ENCODE assay signal across 10 mouse cellular contexts in genomic region chr9:53665428-53665827, GRCm38 (mm10). TPM values are rescaled to one million over a fixed set of nuclear protein-coding genes. Genes with fewer than 3 reads are reported as not detected.
DNase-seq lines count a peak whose midpoint lies in the region; ATAC-seq lines count a peak whose summit lies in the region.
"Had no signal": no experiment of that assay in that cellular context is flagged by ENCODE, and none has a peak within 500 bp of the region (broad histone marks: within the 10 kb centered on the region; RNA-seq: fewer than 3 reads in every experiment).

No protein-coding gene starts in this region.

- no peak overlapping the region for H3K4me3 ChIP-seq in heart, embryonic 11.5 days (ENCODE audit: low read depth, low read length)
- 0 out of 2 replicates have a peak overlapping the region, but pooled peaks have one; percentile 9 for H3K4me3 ChIP-seq in hindbrain, embryonic 10.5 days
- H3K4me3 ChIP-seq in liver, embryonic 15.5 days (replicated peaks): peak overlapping the region; percentile 94; the same call in 1 of the 2 replicates

- no peaks in the 10 kb centered on the region for H3K9me3 ChIP-seq in heart, embryonic 11.5 days (replicated peaks; ENCODE audit: control insufficient read depth, low read length)
- H3K9me3 ChIP-seq in hindbrain, embryonic 10.5 days: no peaks in the 10 kb centered on the region
- no peaks in the 10 kb centered on the region for H3K9me3 ChIP-seq in liver, embryonic 15.5 days (replicated peaks)
- H3K9me3 ChIP-seq: heart, embryonic 12.5 days had no signal

- H3K36me3 ChIP-seq in heart, embryonic 11.5 days (ENCODE audit: control insufficient read depth, insufficient read depth, low read length): no peaks in the 10 kb centered on the region
- peaks cover 11% of the 10 kb centered on the region for H3K36me3 ChIP-seq in hindbrain, embryonic 10.5 days
- 0 out of 2 replicates have a peak, but pooled peaks cover 3% of the 10 kb centered on the region for H3K36me3 ChIP-seq in liver, embryonic 15.5 days (replicated peaks)
- H3K36me3 ChIP-seq: heart, embryonic 12.5 days had no signal

- intact Hi-C loops in heart, postnatal 10 days (cut with DNase I): loop anchor here (10.0 kb wide), 1 partner anchor 421 kb away; the partner anchor contains the start of gene Ddx10
- intact Hi-C loops in left cerebral cortex, postnatal 36 days (cut with DNase I): loop anchor here (5.0 kb wide), 2 partner anchors 162 to 418 kb away; partner anchors contain the start of gene Ddx10

- no peak overlapping the region for H3K9ac ChIP-seq in heart, embryonic 11.5 days (ENCODE audit: low read depth, low read length)
- H3K9ac ChIP-seq in liver, embryonic 15.5 days: no peak overlapping the region

- no peak for DNase-seq in heart, postnatal 10 days
- DNase-seq in A20 (ENCODE audit: low read depth, low spot score): peak; percentile 19
- no peak for DNase-seq in hindbrain, embryonic 10.5 days (ENCODE audit: low spot score)
- DNase-seq in frontal cortex, postnatal 25 days (ENCODE audit: low spot score in 2 of 2): no peak
- no peak for DNase-seq in left cerebral cortex, postnatal 36 days (ENCODE audit: low spot score in 2 of 2)
- DNase-seq in spleen, postnatal 36 days (ENCODE audit: low spot score in 2 of 2): no peak

- ATAC-seq in heart, embryonic 11.5 days (replicated peaks; ENCODE audit: insufficient number of reproducible peaks, low FRiP score, low TSS enrichment): no peak
- no peak for ATAC-seq in liver, embryonic 15.5 days (ENCODE audit: insufficient read depth)
- ATAC-seq: Patski had no signal

- peak overlapping the region; percentile 91; the same call in 1 of the 2 replicates for H3K4me2 ChIP-seq in heart, embryonic 11.5 days
- H3K4me2 ChIP-seq in liver, embryonic 15.5 days: peak overlapping the region; percentile 92; the same call in 1 of the 2 replicates

- H3K27ac ChIP-seq in heart, embryonic 11.5 days (ENCODE audit: low read depth, low read length): no peak overlapping the region
- H3K27ac ChIP-seq in hindbrain, embryonic 10.5 days: no peak overlapping the region
- H3K27ac ChIP-seq in liver, embryonic 15.5 days (replicated peaks): no peak overlapping the region

- H3K4me1 ChIP-seq in heart, embryonic 11.5 days (ENCODE audit: control insufficient read depth, insufficient read depth, low read length): peaks cover 13% of the 10 kb centered on the region; the same call in 1 of the 2 replicates
- peaks cover 21% of the 10 kb centered on the region for H3K4me1 ChIP-seq in hindbrain, embryonic 10.5 days (replicated peaks)
- peaks cover 43% of the 10 kb centered on the region for H3K4me1 ChIP-seq in liver, embryonic 15.5 days (replicated peaks)

- H3K27me3 ChIP-seq in heart, embryonic 11.5 days (ENCODE audit: control insufficient read depth, insufficient read depth, low read length): no peaks in the 10 kb centered on the region
- no peaks in the 10 kb centered on the region for H3K27me3 ChIP-seq in hindbrain, embryonic 10.5 days (ENCODE audit: insufficient read depth, poor library complexity, severe bottlenecking)
- no peaks in the 10 kb centered on the region for H3K27me3 ChIP-seq in liver, embryonic 15.5 days
- H3K27me3 ChIP-seq: heart, embryonic 12.5 days; Patski had no signal

RNA-seq across cellular contexts. Expression of gene Cul5, which starts 4.4 kb away (rescaled TPM):
- polyA plus RNA-seq in heart, embryonic 11.5 days (2014; fragmentation: Nextera tagmentation; extraction: Ambion mirVana): 29.6 and 30.0 TPM in 2 replicates
- 10 to 100 TPM; 46.1 to 49.2 TPM for total RNA-seq in heart, postnatal 10 days (2021)
- polyA plus RNA-seq in hindbrain, embryonic 10.5 days (2016; fragmentation: Nextera tagmentation; extraction: Ambion mirVana): 34.0 and 37.0 TPM in 2 replicates
- 10.0 and 11.6 TPM in 2 replicates for polyA plus RNA-seq in liver, embryonic 15.5 days (2015; fragmentation: Nextera tagmentation; extraction: Ambion mirVana)
- 10 to 100 TPM; 51.1 to 57.7 TPM for total RNA-seq in left cerebral cortex, postnatal 36 days (2021)

RNA-seq across cellular contexts. Expression of gene Rab39, which starts 40.6 kb away (rescaled TPM):
- polyA plus RNA-seq in heart, embryonic 11.5 days (2014; fragmentation: Nextera tagmentation; extraction: Ambion mirVana): 0.27 and 0.63 TPM in 2 replicates
- under 1 TPM; 0.07 to 0.12 TPM for total RNA-seq in heart, postnatal 10 days (2021)
- polyA plus RNA-seq in hindbrain, embryonic 10.5 days (2016; fragmentation: Nextera tagmentation; extraction: Ambion mirVana): 3.5 and 5.0 TPM in 2 replicates
- 0.71 and 0.84 TPM in 2 replicates for polyA plus RNA-seq in liver, embryonic 15.5 days (2015; fragmentation: Nextera tagmentation; extraction: Ambion mirVana)
- total RNA-seq in left cerebral cortex, postnatal 36 days (2021): 1 to 10 TPM; 1.2 to 1.7 TPM
- polyA plus RNA-seq: Patski had no signal

RNA-seq across cellular contexts. Expression of gene Acat1, which starts 55.2 kb away (rescaled TPM):
- polyA plus RNA-seq in heart, embryonic 11.5 days (2014; fragmentation: Nextera tagmentation; extraction: Ambion mirVana): 156 and 165 TPM in 2 replicates
- 100 to 1,000 TPM; 302 to 307 TPM for total RNA-seq in heart, postnatal 10 days (2021)
- 33.3 and 47.5 TPM in 2 replicates for polyA plus RNA-seq in hindbrain, embryonic 10.5 days (2016; fragmentation: Nextera tagmentation; extraction: Ambion mirVana)
- polyA plus RNA-seq in liver, embryonic 15.5 days (2015; fragmentation: Nextera tagmentation; extraction: Ambion mirVana): 107 and 123 TPM in 2 replicates
- total RNA-seq in left cerebral cortex, postnatal 36 days (2021): 10 to 100 TPM; 49.8 to 53.4 TPM
